Mouse (Mus musculus) cortical plate, adult 2 months (tissue): Measurements from ENCODE around the gene Gse1.

ENCODE experiments used
- CTCF ChIP-seq: fragments of 200-500 bp; IDR thresholded peaks from 2 replicates; pipeline ENCODE4 v1.5.1; 2011; ENCODE audit warnings: mild to moderate bottlenecking, control low read depth, low read length; ENCODE audit not compliant: insufficient read depth; ENCODE audit errors: extremely low read depth
- POLR2A ChIP-seq: fragments of 200-500 bp; IDR thresholded peaks from 2 replicates; pipeline ENCODE4 v1.6.1; 2011; ENCODE audit warnings: mild to moderate bottlenecking, low read length, control low read depth; ENCODE audit not compliant: insufficient read depth; ENCODE audit errors: extremely low read depth

DNA sequence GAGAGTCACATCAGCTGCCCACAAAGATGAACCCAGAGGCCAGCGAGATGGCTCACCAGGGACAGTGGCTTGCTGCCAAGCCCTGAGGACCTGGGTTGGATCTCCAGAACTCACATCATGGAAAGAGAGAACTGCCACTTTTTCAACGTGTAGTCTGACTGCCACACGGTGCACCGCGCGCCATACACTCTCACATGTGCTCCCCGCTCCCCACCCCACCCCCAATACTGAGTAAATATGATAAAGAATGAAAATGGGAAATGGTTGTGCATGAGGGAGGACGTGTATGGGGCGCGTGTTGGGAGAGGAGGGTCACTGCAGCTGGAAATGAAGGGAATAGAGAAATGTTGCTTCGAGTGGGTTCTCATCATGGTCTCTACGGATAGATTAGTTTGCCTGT lies 241.9 kb downstream of the Gse1 start:
- no peak for TF ChIP-seq POLR2A
- no peak for TF ChIP-seq CTCF
